Mouse (Mus musculus) heart, adult 2 months (tissue): ENCODE data around the gene Nfkbie. TPM values are rescaled to one million over a fixed set of nuclear protein-coding genes. Genes with fewer than 3 reads are reported as not detected.

Experiments used
- DNase-seq, 2 experiments: peaks; one replicate each; pipeline ENCODE4 v3.0.0; 2021
- H3K27ac ChIP-seq: fragments of 200-600 bp; 2 replicates; pipeline ENCODE4 v1.8.1; 2022
- H3K27me3 ChIP-seq: fragments of 200-500 bp; 2 replicates; pipeline ENCODE4 v1.6.1; 2012; ENCODE audit warnings: mild to moderate bottlenecking, low read length, inconsistent platforms, mixed read lengths; ENCODE audit not compliant: control insufficient read depth, insufficient read depth
- H3K36me3 ChIP-seq: fragments of 200-500 bp; 2 replicates; pipeline ENCODE4 v1.6.1; 2012; ENCODE audit warnings: low read length, inconsistent platforms; ENCODE audit not compliant: control insufficient read depth, insufficient read depth
- H3K4me1 ChIP-seq: fragments of 200-500 bp; 2 replicates; pipeline ENCODE4 v1.6.1; 2011; ENCODE audit warnings: low read length; ENCODE audit not compliant: control insufficient read depth, insufficient read depth
- H3K4me3 ChIP-seq: fragments of 200-600 bp; 2 replicates; pipeline ENCODE4 v1.8.1; 2022
- H3K79me2 ChIP-seq: fragments of 200-500 bp; replicated peaks from 2 replicates; pipeline ENCODE4 v1.6.1; 2012; ENCODE audit warnings: mild to moderate bottlenecking, inconsistent platforms, low read length, moderate library complexity, mixed read lengths; ENCODE audit not compliant: control insufficient read depth, insufficient read depth
- H3K9ac ChIP-seq: fragments of 200-500 bp; 2 replicates; pipeline ENCODE4 v1.6.1; 2012; ENCODE audit warnings: low read depth, mild to moderate bottlenecking, control low read depth, inconsistent platforms, low read length, mixed read lengths
- CTCF ChIP-seq: fragments of 200-600 bp; IDR thresholded peaks from 2 replicates; pipeline ENCODE4 v1.8.1; 2022; ENCODE audit warnings: antibody characterized with exemption, mild to moderate bottlenecking, moderate library complexity
- EP300 ChIP-seq: fragments of 200-500 bp; IDR thresholded peaks from 2 replicates; pipeline ENCODE4 v1.6.1; 2011; ENCODE audit warnings: low read depth, low read length, control low read depth; ENCODE audit not compliant: insufficient read depth
- POLR2A ChIP-seq: fragments of 200-500 bp; IDR thresholded peaks from 2 replicates; pipeline ENCODE4 v1.6.1; 2011; ENCODE audit warnings: mild to moderate bottlenecking, low read depth, low read length, control low read depth; ENCODE audit not compliant: insufficient read depth
- WGBS: fragments of 180-500 bp; shearing (Covaris S2); methylation state at CpG from one replicate; pipeline ENCODE4 v1.1.7; 2018; 5-methylcytosine and 5-hydroxymethylcytosine counted together
- intact Hi-C: fragments of 180-260 bp; cut with DNase I; formaldehyde crosslinking; loops from one replicate; pipeline ENCODE4 v1.15.1; 2025
- polyA plus RNA-seq: library from polyadenylated mRNA; depleted of rRNA; stranded (reverse); fragments of >200 nt; gene quantifications from 2 replicates; pipeline ENCODE4 v1.2.3, GENCODE M21; 2012
- total RNA-seq, 2 experiments: library from RNA; stranded (reverse); gene quantifications; 2 replicates each; pipeline ENCODE4 v1.2.3; 2021

Gene Nfkbie
- total and polyA plus RNA-seq, 3 experiments, result 1.1 to 2.2 (median 1.1) TPM

GRCm38 (mm10) chr17:45520136-45520535 lies 35.4 kb upstream of the Nfkbie start:
- 87% methylated on average over 11 of the region's 11 CpGs for WGBS
- H3K9ac ChIP-seq, result no peak overlapping the region
- H3K36me3 ChIP-seq, result no peaks in the 10 kb centered on the region
- no peaks in the 10 kb centered on the region for H3K4me1 ChIP-seq
- DNase-seq, result no peak
- H3K79me2 ChIP-seq, result no peaks in the 10 kb centered on the region
- no peak overlapping the region for H3K4me3 ChIP-seq
- no peak overlapping the region for H3K27ac ChIP-seq
- intact Hi-C loops, result no loop called here
- no peak for TF ChIP-seq CTCF
- no peak for TF ChIP-seq EP300
- no peak for TF ChIP-seq POLR2A
- H3K27me3 ChIP-seq, result no peaks in the 10 kb centered on the region

GRCm38 (mm10) chr17:45523263-45523662 lies 32.2 kb upstream of the Nfkbie start, which contains the start of gene Tcte1:
Gene Tcte1, plus strand, starts transcription at chr17:45523434.
- H3K9ac ChIP-seq, result no peak within 1 kb of the TSS
- H3K4me1 ChIP-seq, result no peaks in the 10 kb centered on the region
- H3K27ac ChIP-seq, result no peak within 1 kb of the TSS
- H3K27me3 ChIP-seq, result no peaks in the 10 kb centered on the region
- WGBS, result 2% methylated on average over 21 of the region's 21 CpGs
- H3K79me2 ChIP-seq, result no peaks in the 10 kb centered on the region
- H3K4me3 ChIP-seq, result no peak within 1 kb of the TSS
- H3K36me3 ChIP-seq, result no peaks in the 10 kb centered on the region
- intact Hi-C loops, result no loop called here
- no peak for DNase-seq
- no peak for TF ChIP-seq EP300
- no peak for TF ChIP-seq CTCF
- TF ChIP-seq POLR2A, result no peak

DNA sequence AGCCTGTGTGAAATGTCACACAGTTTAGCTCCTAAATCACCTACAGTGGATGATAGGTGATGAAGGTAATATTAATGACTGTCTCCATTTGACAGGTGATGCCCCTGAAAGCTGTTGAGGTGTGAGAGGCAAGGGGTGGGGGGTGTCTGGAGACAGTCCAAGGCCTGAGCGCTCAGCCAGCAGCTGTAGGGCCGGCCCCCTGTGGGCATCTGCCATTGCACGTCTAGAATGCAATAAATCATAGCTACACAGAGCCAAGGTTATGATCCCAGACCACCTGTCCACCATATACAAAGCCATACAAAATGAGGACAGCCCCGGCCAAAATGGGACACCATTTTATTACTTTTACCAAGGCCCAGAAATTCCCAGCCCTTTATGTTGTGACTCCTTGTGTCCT lies 30.5 kb upstream of the Nfkbie start:
- intact Hi-C loops, result no loop called here
- Histone ChIP-seq H3K27me3 (peaks cover 2% of the 10 kb centered on the region; the same call in 1 of the 2 replicates), H3K36me3 (no peaks in the 10 kb centered on the region), H3K79me2 (no peaks in the 10 kb centered on the region), H3K4me1 (no peaks in the 10 kb centered on the region), H3K27ac (no peak overlapping the region), H3K4me3 (no peak overlapping the region), H3K9ac (no peak overlapping the region)
- no peak for DNase-seq
- WGBS, result 85% methylated on average over 4 of the region's 4 CpGs
- TF ChIP-seq CTCF (no peak), POLR2A (no peak), EP300 (no peak)

- 22% methylated on average over 5 of the region's 5 CpGs for WGBS
- DNase-seq, result no peak
- Histone ChIP-seq H3K9ac (no peak overlapping the region), H3K36me3 (no peaks in the 10 kb centered on the region), H3K27ac (no peak overlapping the region), H3K27me3 (peaks cover 5% of the 10 kb centered on the region; the same call in 1 of the 2 replicates), H3K79me2 (no peaks in the 10 kb centered on the region), H3K4me1 (no peaks in the 10 kb centered on the region), H3K4me3 (no peak overlapping the region)
- intact Hi-C loops, result no loop called here
- TF ChIP-seq EP300 (no peak), CTCF (no peak), POLR2A (no peak)
Measured at GRCm38 (mm10) chr17:45526571-45526970, 28.9 kb upstream of the Nfkbie start.

GRCm38 (mm10) chr17:45530346-45530782 lies 25.1 kb upstream of the Nfkbie start:
- no peaks in the 10 kb centered on the region for H3K4me1 ChIP-seq
- TF ChIP-seq CTCF (no peak), EP300 (no peak), POLR2A (no peak)
- H3K36me3 ChIP-seq, result no peaks in the 10 kb centered on the region
- intact Hi-C loops, result no loop called here
- peaks cover 5% of the 10 kb centered on the region; the same call in 1 of the 2 replicates for H3K27me3 ChIP-seq
- no peaks in the 10 kb centered on the region for H3K79me2 ChIP-seq
- H3K9ac ChIP-seq, result no peak overlapping the region
- H3K4me3 ChIP-seq, result no peak overlapping the region
- WGBS, result 45% methylated on average over 13 of the region's 13 CpGs
- H3K27ac ChIP-seq, result no peak overlapping the region
- DNase-seq, result no peak

DNA sequence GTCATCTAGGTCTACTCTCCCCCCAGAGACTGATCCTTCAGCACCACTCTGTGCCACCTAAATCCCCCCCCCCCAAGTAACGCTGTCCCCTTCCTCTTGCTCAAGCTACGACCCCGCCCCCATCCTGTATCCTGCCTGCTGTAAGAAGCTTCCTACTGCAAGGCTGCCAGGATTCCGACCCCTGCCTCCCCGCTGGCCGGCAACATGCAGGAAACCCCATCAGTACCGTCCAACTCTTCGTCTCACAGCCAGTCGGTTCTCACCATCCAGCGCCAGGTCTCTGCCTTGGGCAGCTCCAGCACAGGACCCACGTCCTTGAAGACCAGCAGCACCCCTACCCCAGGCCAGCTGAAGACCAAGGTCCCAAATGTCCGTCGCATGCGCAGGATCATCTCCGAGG lies 22.6 kb upstream of the Nfkbie start:
- Histone ChIP-seq H3K27me3 (peaks cover 6% of the 10 kb centered on the region; the same call in 1 of the 2 replicates), H3K9ac (no peak overlapping the region), H3K4me1 (no peaks in the 10 kb centered on the region), H3K79me2 (no peaks in the 10 kb centered on the region), H3K27ac (no peak overlapping the region), H3K4me3 (no peak overlapping the region), H3K36me3 (no peaks in the 10 kb centered on the region)
- WGBS, result 40% methylated on average over 15 of the region's 15 CpGs
- DNase-seq, result no peak
- intact Hi-C loops, result no loop called here
- no peak for TF ChIP-seq EP300
- no peak for TF ChIP-seq POLR2A
- no peak for TF ChIP-seq CTCF
